Mouse (Mus musculus) lung, postnatal 0 days (tissue): ENCODE results near the gene Elmod3.

Experiments used
- CTCF ChIP-seq: IDR thresholded peaks from 2 replicates; pipeline ENCODE4 v1.5.1; 2016; ENCODE audit warnings: antibody characterized with exemption, mild to moderate bottlenecking
- EP300 ChIP-seq: IDR thresholded peaks from 2 replicates; pipeline ENCODE4 v1.6.1; 2016; ENCODE audit warnings: antibody characterized with exemption, mild to moderate bottlenecking, control low read depth

GRCm38 (mm10) chr6:72600771-72601170, 2.6 kb upstream of the Elmod3 start:
- no peak for TF ChIP-seq CTCF
- no peak for TF ChIP-seq EP300
